Mouse (Mus musculus) hindbrain, embryonic 15.5 days (tissue): ENCODE results near the gene Scg3. TPM values are rescaled to one million over a fixed set of nuclear protein-coding genes. Genes with fewer than 3 reads are reported as not detected.
"Not testable (repeated sequence)": the region's sequence is repeated elsewhere in the genome, so short reads cannot be mapped to it uniquely, and the experiment has no call there.

ENCODE experiments used
- ATAC-seq: fragments of 200-750 bp; cut with Nextera tagmentation; 2 replicates; pipeline ENCODE4 v1.8.0; 2017; ENCODE audit warnings: low read depth, moderate number of reproducible peaks, moderate TSS enrichment; ENCODE audit not compliant: low FRiP score
- H3K27ac ChIP-seq: fragments of 300-500 bp; sonication (generic); replicated peaks from 2 replicates; pipeline ENCODE4 v1.5.1; 2015; ENCODE audit warnings: mild to moderate bottlenecking, inconsistent platforms
- H3K27me3 ChIP-seq: fragments of 300-500 bp; sonication (generic); 2 replicates; pipeline ENCODE4 v1.6.1; 2015; ENCODE audit warnings: control low read depth, inconsistent platforms
- H3K36me3 ChIP-seq: fragments of 300-500 bp; sonication (generic); 2 replicates; pipeline ENCODE4 v1.6.1; 2015; ENCODE audit warnings: control low read depth, inconsistent platforms
- H3K4me1 ChIP-seq: fragments of 300-500 bp; sonication (generic); replicated peaks from 2 replicates; pipeline ENCODE4 v1.6.1; 2015; ENCODE audit warnings: control low read depth, inconsistent platforms
- H3K4me2 ChIP-seq: fragments of 300-500 bp; sonication (generic); 2 replicates; pipeline ENCODE4 v1.6.1; 2015; ENCODE audit warnings: moderate library complexity, mild to moderate bottlenecking, inconsistent platforms
- H3K4me3 ChIP-seq: fragments of 300-500 bp; sonication (generic); 2 replicates; pipeline ENCODE4 v1.5.1; 2015; ENCODE audit warnings: mild to moderate bottlenecking, inconsistent platforms
- H3K9ac ChIP-seq: fragments of 300-500 bp; sonication (generic); 2 replicates; pipeline ENCODE4 v1.6.1; 2015; ENCODE audit warnings: inconsistent platforms
- H3K9me3 ChIP-seq: fragments of 300-500 bp; sonication (generic); 2 replicates; pipeline ENCODE4 v1.6.1; 2016; ENCODE audit warnings: control low read depth, inconsistent platforms
- WGBS: fragments of 180-500 bp; shearing (Covaris S2); methylation state at CpG from one replicate; pipeline ENCODE4 v1.1.7; 2015; 5-methylcytosine and 5-hydroxymethylcytosine counted together
- polyA plus RNA-seq: library from polyadenylated mRNA; unstranded; fragments of >200 nt; fragmentation: Nextera tagmentation; extraction: Ambion mirVana; gene quantifications from 2 replicates; pipeline ENCODE4 v1.2.1, GENCODE M21; 2015

The Scg3 gene
- polyA plus RNA-seq, 1 experiment from 2014 or later, result 120 TPM

DNA sequence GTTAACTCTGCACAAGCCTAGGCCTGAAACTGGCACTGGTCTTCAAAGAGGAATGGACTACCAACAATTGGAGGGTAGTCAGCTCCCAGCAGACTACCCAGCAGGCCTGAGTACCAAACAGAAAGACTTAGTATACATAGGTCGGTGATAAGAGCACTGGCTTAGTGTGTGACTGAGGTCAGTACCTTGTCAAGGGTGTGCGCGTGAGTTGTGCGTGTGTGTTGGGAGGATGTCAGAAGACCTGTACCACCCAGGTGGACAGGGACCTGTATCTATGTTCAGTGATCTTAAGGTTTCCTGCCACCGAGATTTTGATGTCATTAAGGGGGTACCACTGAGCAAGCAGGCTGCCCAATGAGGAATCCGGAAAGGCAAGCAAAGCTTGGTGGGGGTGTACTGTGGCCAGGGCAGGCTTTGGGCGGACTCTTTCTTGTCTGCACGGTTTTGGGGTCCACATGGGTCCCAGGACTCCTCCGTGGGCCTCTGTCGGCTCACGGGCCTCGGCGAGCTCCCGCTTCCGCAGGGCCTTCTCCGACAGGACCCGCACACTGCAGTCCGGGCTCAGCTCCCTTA is 58.8 kb downstream of the Scg3 start:
- Histone ChIP-seq H3K4me2 (peak overlapping the region; percentile 94), H3K9ac (peak overlapping the region; percentile 89), H3K27me3 (no peaks in the 10 kb centered on the region), H3K36me3 (no peaks in the 10 kb centered on the region), H3K4me3 (peak overlapping the region; percentile 68), H3K9me3 (no peaks in the 10 kb centered on the region), H3K4me1 (peaks cover 21% of the 10 kb centered on the region), H3K27ac (peak overlapping the region; percentile 97)
- 14% methylated on average over 18 of the region's 18 CpGs for WGBS
- peak; percentile 57 for ATAC-seq

DNA sequence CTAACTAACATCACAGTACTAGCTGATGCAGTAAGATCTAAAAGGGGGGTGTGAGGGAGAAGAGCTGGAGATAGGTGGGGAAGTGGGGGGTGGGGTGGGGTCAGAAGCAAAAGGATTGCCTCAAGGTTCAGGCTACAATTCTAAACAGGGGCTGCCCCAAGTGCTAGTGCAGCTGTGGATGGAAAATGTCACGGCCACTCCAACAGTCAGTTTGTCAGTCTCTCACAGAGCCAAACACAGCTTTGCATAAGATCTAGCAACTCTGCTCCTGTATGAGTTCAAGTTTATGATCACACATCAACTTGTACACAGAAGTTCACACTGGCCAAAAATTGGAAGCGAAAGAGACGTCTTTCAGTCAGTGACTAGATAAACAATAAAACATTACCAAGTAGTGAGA is 62.4 kb downstream of the Scg3 start:
- no peak overlapping the region for H3K27ac ChIP-seq
- no peak for ATAC-seq
- no peaks in the 10 kb centered on the region for H3K36me3 ChIP-seq
- no peak overlapping the region for H3K4me3 ChIP-seq
- H3K9me3 ChIP-seq, result no peaks in the 10 kb centered on the region
- peaks cover 8% of the 10 kb centered on the region for H3K4me1 ChIP-seq
- WGBS, result 89% methylated on average over 3 of the region's 3 CpGs
- no peaks in the 10 kb centered on the region for H3K27me3 ChIP-seq
- no peak overlapping the region for H3K9ac ChIP-seq
- H3K4me2 ChIP-seq, result no peak overlapping the region

DNA sequence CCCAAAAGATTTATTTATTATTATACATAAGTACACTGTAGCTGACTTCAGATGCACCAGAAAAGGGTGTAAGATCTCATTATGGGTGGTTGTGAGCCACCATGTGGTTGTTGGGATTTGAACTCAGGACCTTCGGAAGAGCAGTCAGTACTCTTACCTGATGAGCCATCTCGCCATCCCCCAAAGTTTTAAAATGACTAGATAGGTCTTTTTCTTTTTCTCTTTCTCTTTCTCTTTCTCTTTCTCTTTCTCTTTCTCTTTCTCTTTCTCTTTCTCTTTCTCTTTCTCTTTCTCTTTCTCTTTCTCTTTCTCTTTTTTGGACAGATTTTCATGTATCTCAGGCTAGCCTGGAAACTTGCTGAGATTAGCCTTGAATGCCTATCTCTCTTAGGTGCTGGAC is 64.1 kb downstream of the Scg3 start:
- not testable (repeated sequence) for H3K4me2 ChIP-seq, H3K9ac ChIP-seq, H3K27me3 ChIP-seq, H3K27ac ChIP-seq, ATAC-seq, H3K4me3 ChIP-seq, H3K36me3 ChIP-seq, H3K4me1 ChIP-seq, H3K9me3 ChIP-seq
- WGBS, result 96% methylated on average over 2 of the region's 2 CpGs

DNA sequence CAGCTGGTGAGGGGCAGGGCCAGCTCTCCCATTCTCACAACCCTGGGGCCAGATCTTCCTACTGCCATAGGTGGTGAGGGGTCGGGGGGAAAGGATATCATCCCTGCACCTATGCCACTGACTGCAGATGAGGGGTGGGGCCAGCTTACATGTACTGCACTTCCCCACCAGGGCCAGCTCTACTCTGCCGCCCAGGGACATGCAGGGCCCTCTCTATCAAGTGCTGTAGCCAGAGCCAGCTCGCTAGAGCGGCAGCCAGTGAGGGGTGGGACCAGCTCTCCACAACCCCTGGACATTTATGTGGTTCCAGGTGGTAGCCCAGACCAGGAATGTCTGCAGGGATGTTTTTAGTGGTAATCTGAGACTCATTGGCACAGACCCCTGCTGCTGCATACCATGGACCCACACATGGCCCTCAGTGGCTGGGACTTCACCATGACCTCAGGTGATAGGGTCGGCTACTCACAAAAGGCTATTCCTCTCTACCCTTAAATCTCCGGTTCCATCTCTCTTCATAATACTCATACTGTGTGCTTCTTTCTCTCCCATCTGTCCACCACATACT is 64.9 kb downstream of the Scg3 start:
- no peak overlapping the region for H3K4me3 ChIP-seq
- H3K9ac ChIP-seq, result no peak overlapping the region
- H3K9me3 ChIP-seq, result no peaks in the 10 kb centered on the region
- no peak overlapping the region for H3K4me2 ChIP-seq
- H3K27me3 ChIP-seq, result no peaks in the 10 kb centered on the region
- H3K4me1 ChIP-seq, result no peaks in the 10 kb centered on the region
- ATAC-seq, result peak; percentile 27; the same call in 1 of the 2 replicates
- 85% methylated on average over 6 of the region's 6 CpGs for WGBS
- H3K36me3 ChIP-seq, result no peaks in the 10 kb centered on the region
- no peak overlapping the region for H3K27ac ChIP-seq

DNA sequence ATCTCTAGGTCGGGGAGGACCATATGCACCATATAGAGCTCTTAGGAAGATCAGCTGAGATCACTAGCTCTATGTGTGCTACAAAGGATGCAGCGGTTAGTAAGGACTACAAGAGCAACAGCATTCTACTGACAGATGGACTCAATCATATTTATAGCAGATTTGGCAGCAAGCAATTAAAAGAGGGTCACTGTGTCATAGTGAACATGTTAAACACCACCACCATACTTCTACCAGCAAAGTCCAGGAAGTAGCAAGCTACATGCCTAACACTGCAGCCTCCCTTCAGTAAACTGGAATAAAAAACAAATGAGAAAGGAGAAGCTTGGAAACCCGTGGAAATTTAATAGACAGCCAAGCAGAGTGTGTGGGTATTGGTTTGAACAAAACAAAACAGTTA is 67.3 kb downstream of the Scg3 start:
- Histone ChIP-seq H3K9me3 (no peaks in the 10 kb centered on the region), H3K4me1 (no peaks in the 10 kb centered on the region; the same call in 1 of the 2 replicates), H3K4me2 (no peak overlapping the region), H3K9ac (no peak overlapping the region), H3K27ac (no peak overlapping the region), H3K27me3 (no peaks in the 10 kb centered on the region), H3K4me3 (no peak overlapping the region), H3K36me3 (no peaks in the 10 kb centered on the region)
- no peak for ATAC-seq
- WGBS, result 74% methylated on average over 3 of the region's 3 CpGs

DNA sequence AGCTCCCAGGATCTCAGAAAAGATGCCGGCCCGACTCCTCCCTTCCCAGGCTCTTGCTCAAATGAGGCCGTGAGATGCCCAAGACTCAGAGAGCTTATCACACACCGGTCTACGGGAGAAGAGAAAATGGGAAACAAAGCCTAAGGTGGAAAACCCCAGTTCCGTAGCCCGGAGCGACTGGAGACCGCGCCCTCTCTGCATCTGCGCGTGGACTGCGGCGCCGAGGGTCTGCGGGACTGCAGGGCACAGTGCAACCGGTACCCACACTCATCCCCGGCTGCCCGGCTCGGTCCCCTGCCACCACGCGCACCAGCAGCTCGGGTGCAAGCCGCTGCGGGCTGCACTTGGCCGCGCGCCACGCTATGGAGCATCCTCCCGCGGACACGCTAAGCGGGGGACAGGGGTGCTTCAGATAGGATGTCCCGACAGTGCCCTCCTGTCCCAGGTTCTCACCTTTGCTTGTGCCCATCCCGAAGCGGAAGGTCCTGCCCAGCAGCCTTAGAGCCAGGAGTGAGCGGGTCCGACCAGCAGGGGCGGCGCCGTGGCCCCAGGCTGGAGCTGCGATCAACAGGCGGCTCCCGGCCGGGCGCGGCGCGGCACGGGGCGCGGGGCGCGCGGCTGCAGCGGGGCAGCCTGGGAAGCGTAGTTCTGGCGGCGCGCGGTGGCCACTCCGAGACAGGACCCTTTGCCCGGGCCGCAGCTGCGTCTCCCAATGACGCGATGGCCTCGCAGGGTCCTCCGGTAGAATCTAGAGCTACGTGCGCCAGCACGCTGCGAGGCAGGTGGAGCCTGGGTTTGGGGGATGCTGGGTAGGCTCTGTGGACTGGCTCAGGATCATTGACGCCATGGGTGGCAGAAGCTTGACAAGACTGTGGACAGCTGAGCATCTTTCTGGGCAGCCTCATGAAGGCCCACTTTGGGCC is 73.0 kb downstream of the Scg3 start, which contains the start of gene Tmod2:
Tmod2 (minus strand) TSS at position 755 of the 923 bp plus-strand sequence.
- ATAC-seq, result peak; percentile 93
- WGBS, result under 1% methylated on average over 70 of the region's 74 CpGs

DNA sequence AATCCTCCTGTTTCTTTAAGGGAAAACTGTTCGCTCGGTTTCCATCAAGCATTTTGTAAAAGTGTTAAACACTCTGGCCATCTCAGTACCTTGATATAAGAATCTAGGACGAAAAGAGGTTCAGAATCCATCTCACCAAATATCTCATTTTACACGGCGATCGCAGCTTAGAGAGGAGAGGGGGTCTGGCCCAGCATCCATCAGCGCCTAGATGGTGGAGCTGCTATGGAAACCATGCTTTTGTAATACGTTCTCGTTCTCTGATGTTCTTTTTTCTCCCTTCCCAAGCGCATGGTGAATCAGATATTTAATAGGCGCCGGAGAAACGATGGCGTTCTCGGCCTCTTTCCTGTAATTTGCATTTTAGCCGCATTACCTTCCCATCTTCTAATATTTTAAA is 73.9 kb downstream of the Scg3 start:
- 0 out of 2 replicates have a peak, but pooled peaks cover 3% of the 10 kb centered on the region for H3K36me3 ChIP-seq
- peak overlapping the region; percentile 64 for H3K4me2 ChIP-seq
- H3K9me3 ChIP-seq, result no peaks in the 10 kb centered on the region
- WGBS, result 7% methylated on average over 16 of the region's 16 CpGs
- no peak for ATAC-seq
- no peaks in the 10 kb centered on the region for H3K27me3 ChIP-seq
- peak overlapping the region; percentile 71 for H3K9ac ChIP-seq
- peak overlapping the region; percentile 84 for H3K4me3 ChIP-seq
- peaks cover 20% of the 10 kb centered on the region for H3K4me1 ChIP-seq
- H3K27ac ChIP-seq, result peak overlapping the region; percentile 90

More for the DNA sequence above, 73.0 kb downstream of the Scg3 start, which contains the start of gene Tmod2:
- Histone ChIP-seq H3K9me3 (no peaks in the 10 kb centered on the region), H3K9ac (peak within 1 kb of the TSS; percentile 71), H3K27me3 (no peaks in the 10 kb centered on the region), H3K27ac (peak within 1 kb of the TSS; percentile 90), H3K4me3 (peak within 1 kb of the TSS; percentile 84), H3K4me2 (peak within 1 kb of the TSS; percentile 64), H3K36me3 (no peaks in the 10 kb centered on the region), H3K4me1 (peaks cover 20% of the 10 kb centered on the region)

DNA sequence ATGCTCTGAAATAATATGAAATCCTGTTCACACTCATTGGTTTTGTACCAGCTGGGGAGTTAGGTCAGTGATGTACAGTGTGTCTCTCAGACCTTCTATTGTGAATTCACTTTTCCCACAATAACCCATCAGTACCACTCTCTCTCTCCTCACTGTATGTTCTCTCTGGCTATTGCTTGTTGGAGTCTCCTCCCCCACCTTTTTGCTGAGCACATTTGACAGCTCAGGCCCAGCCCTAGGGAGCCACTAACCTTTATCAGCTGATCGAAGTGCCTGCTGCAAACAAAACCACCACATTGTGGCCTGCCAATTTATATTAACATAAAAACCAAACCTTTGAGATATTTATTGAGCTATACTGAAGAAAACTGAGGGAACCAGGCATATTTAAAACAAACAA is 74.4 kb downstream of the Scg3 start:
- no peaks in the 10 kb centered on the region for H3K27me3 ChIP-seq
- H3K9ac ChIP-seq, result peak overlapping the region; percentile 71
- peak; percentile 43 for ATAC-seq
- peaks cover 20% of the 10 kb centered on the region for H3K4me1 ChIP-seq
- peak overlapping the region; percentile 84 for H3K4me3 ChIP-seq
- peak overlapping the region; percentile 90 for H3K27ac ChIP-seq
- 13% methylated on average over 1 of the region's 1 CpGs for WGBS
- no peaks in the 10 kb centered on the region for H3K9me3 ChIP-seq
- H3K4me2 ChIP-seq, result peak overlapping the region; percentile 64
- peaks cover 6% of the 10 kb centered on the region; the same call in 1 of the 2 replicates for H3K36me3 ChIP-seq

DNA sequence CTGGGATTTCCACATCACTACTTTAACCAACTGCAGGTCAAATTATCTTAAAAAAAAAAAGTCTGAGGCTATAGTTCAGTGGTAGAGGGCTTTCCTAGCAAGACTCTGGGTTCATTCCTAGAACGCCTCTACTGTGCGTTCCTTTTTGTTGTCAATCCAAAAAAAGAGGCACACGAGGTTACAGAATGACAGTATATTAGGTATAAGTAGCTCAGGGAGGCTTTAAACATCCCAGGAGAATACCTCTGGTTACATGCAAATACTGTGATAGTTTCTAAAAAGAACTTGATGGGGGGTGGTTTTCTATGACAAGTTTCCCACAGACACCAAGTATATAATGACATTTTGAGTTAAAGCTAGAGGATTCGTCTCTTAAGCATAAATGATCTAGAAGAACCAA is 76.4 kb downstream of the Scg3 start:
- Histone ChIP-seq H3K4me1 (peaks cover 20% of the 10 kb centered on the region), H3K27me3 (no peaks in the 10 kb centered on the region), H3K4me2 (no peak overlapping the region), H3K9ac (no peak overlapping the region), H3K27ac (no peak overlapping the region), H3K9me3 (no peaks in the 10 kb centered on the region), H3K4me3 (no peak overlapping the region), H3K36me3 (peaks cover 13% of the 10 kb centered on the region; the same call in 1 of the 2 replicates)
- 92% methylated on average over 4 of the region's 4 CpGs for WGBS
- no peak for ATAC-seq

DNA sequence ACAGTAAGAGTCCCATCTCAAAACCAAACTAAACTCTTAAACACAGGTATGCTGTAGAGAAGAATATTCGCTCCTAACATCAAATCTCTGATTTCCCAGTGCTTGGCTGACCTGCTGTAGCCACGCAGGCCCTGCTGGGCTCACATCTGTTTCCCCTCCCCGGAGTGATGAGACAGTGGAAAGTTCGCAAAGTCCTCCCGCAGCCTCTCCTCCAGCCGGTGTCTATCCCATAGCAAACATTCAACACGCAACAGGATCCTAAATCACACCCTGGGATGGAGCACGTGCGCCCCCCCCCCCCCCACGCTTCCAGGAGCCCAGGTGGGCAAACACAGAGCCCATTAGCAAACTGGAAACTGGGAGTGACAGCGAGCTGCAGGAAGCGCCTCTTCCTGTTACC is 82.3 kb downstream of the Scg3 start:
- Histone ChIP-seq H3K9ac (no peak overlapping the region), H3K27me3 (no peaks in the 10 kb centered on the region), H3K4me1 (peaks cover 26% of the 10 kb centered on the region; the same call in 1 of the 2 replicates), H3K4me2 (no peak overlapping the region), H3K27ac (no peak overlapping the region), H3K36me3 (peaks cover 17% of the 10 kb centered on the region; the same call in 1 of the 2 replicates), H3K9me3 (no peaks in the 10 kb centered on the region), H3K4me3 (no peak overlapping the region)
- WGBS, result 52% methylated on average over 12 of the region's 12 CpGs
- ATAC-seq, result no peak

DNA sequence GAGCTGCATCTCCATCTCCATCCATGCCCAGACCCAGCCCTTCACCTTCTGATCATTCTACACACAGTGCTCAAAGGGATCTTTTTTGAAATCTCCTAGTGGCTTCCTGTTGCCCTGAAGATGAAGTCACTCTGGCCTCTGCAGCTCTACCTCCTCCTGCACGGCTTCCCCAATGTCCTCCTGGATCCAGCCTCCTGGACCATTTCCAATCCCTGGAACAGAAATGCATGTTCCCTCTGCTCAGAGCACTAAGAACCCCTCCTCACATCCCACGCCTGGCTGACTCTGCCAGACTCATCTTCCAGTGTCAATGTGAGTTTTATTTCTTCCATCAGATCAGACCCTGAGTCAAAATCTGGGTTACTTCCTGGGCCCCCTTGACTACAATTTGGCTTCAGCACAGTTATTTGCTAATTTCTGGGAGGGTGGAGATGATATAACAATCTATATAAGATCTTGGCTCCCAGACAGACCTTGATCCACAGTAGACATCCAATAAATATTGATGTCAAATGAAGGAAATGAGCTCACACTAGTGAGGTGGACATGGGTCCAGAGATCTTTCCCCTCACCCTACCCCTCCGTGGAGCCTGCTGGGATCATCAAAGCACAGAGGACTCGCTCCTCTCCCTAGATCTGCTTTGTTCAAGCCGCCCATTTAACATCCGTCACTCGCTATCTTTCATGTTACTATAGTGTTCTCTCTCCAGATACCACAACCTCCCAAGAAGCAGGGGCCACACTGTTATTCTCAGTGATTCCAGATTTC is 83.5 kb downstream of the Scg3 start:
- peaks cover 26% of the 10 kb centered on the region; the same call in 1 of the 2 replicates for H3K4me1 ChIP-seq
- H3K9ac ChIP-seq, result no peak overlapping the region
- H3K27me3 ChIP-seq, result no peaks in the 10 kb centered on the region
- no peak overlapping the region for H3K4me3 ChIP-seq
- H3K27ac ChIP-seq, result peak overlapping the region; percentile 21; the same call in 1 of the 2 replicates
- H3K36me3 ChIP-seq, result peaks cover 17% of the 10 kb centered on the region; the same call in 1 of the 2 replicates
- H3K9me3 ChIP-seq, result no peaks in the 10 kb centered on the region
- no peak overlapping the region for H3K4me2 ChIP-seq
- 55% methylated on average over 7 of the region's 7 CpGs for WGBS
- ATAC-seq, result no peak
